Mouse (Mus musculus): ENCODE measurements at regions not wholly inside any gene's neighbourhood (a gene's known extent, or its start where the extent isn't known, plus 50 kb on each side); places are given as distances from the start of the nearest gene placed in this dataset.

GRCm38 (mm10) chr9:34421956-34422355 lies 63.7 kb upstream of the Kirrel3 start:
- no peak for DNase-seq (ENCODE audit: low spot score in 2 of 2)

- no peak for DNase-seq (ENCODE audit: low spot score in 2 of 2)
These were observed 62.6 kb upstream of the Kirrel3 start for GRCm38 (mm10) chr9:34423062-34423461.

- DNase-seq (ENCODE audit: low spot score in 2 of 2): no peak
These were observed 59.1 kb upstream of the Kirrel3 start for GRCm38 (mm10) chr9:34426589-34426988.

- no peak for DNase-seq (ENCODE audit: low spot score in 2 of 2)
These were observed 58.0 kb upstream of the Kirrel3 start for GRCm38 (mm10) chr9:34427711-34428110.
